Mouse (Mus musculus): Measurements from ENCODE around the gene Gstm3. TPM values are rescaled to one million over a fixed set of nuclear protein-coding genes. Genes with fewer than 3 reads are reported as not detected.
"Not testable (repeated sequence)": the region's sequence is repeated elsewhere in the genome, so short reads cannot be mapped to it uniquely, and the experiment has no call there.

Gstm3 gene
- polyA plus RNA-seq, 1 experiment: 0.63 TPM

DNA sequence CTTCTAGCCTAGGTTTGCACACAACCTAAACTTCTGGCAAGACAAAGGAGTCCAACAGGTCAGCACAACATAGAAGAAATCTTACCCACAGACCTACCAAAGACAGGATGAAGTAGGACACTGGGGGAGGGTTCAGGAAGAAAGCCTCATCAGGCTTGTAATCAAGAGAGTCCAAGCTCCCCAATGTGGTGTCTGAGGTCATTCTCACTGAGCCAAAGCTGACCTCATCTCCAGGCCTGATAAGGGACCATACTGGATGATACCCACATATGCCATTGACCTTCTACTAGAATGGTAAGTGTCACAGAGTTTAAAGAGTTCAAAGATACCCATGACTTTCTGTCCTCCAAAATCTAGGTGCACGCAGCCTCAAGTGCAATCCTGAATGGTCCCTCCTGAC, 5.2 kb upstream of the Gstm3 start:
- 95% methylated on average over 1 of the region's 1 CpGs for WGBS
- Histone ChIP-seq H3K27me3 (replicated peaks; ENCODE audit: control insufficient read depth, insufficient read depth, low read length) (no peaks in the 10 kb centered on the region), H3K4me1 (ENCODE audit: control insufficient read depth, insufficient read depth, low read length) (no peaks in the 10 kb centered on the region), H3K27ac (ENCODE audit: insufficient read depth, low read depth, low read length) (no peak overlapping the region), H3K36me3 (ENCODE audit: control insufficient read depth, insufficient read depth, low read length) (no peaks in the 10 kb centered on the region), H3K4me3 (ENCODE audit: insufficient read depth, low read depth, low read length) (no peak overlapping the region)
- TF ChIP-seq CTCF (conservative IDR thresholded peaks at IDR 0.05; ENCODE audit: insufficient read depth, insufficient read length, low read depth, low read length): no peak
- no peak for TF ChIP-seq POLR2A (IDR thresholded peaks at IDR 0.05; ENCODE audit: low read depth, low read length)
- DNase-seq: no peak

DNA sequence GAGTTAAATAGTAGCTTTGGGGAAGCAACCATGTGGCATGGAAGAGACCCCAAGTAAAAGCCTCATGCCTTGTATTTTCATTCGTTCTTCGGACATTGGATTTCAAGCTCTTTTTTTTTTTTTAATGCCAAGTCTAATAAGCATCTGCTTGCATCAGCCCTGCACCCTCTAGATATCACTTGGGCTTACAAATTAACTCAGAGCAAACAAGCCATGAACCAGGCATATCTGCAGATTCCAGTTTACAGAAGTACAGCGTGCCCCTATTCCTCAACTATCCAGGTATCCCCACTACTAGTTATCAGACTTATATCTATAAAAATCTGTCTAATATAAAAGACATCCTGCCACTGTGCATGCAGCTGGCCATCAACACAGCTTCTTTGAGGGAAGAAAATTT, 3.0 kb upstream of the Gstm3 start:
- Histone ChIP-seq H3K27ac (ENCODE audit: insufficient read depth, low read depth, low read length) (no peak overlapping the region), H3K4me1 (ENCODE audit: control insufficient read depth, insufficient read depth, low read length) (no peaks in the 10 kb centered on the region), H3K4me3 (ENCODE audit: insufficient read depth, low read depth, low read length) (no peak overlapping the region), H3K36me3 (ENCODE audit: control insufficient read depth, insufficient read depth, low read length) (no peaks in the 10 kb centered on the region), H3K27me3 (replicated peaks; ENCODE audit: control insufficient read depth, insufficient read depth, low read length) (no peaks in the 10 kb centered on the region)
- WGBS: 60% methylated on average over 3 of the region's 3 CpGs
- DNase-seq: no peak
- TF ChIP-seq CTCF (conservative IDR thresholded peaks at IDR 0.05; ENCODE audit: insufficient read depth, insufficient read length, low read depth, low read length) (no peak), POLR2A (IDR thresholded peaks at IDR 0.05; ENCODE audit: low read depth, low read length) (no peak)

DNA sequence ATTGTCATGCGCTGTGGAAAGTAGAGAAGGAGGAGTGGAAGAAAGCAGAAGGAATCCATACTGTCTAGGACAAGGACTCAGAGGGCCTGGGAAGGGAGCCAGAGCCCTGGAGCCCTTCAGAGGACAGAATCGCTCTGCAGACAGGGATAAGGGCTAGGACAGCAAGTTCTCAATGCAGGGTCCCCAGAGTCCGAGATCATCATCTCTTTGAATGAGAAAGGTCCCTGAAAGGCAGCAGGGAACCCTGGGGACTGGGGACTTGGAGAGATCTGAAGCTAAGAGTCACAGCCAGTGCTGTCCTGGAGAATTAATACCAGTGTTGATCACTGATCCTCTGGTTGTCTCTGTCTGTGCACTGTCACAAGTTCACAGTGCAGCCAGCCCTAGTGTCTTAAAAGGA, 2.0 kb upstream of the Gstm3 start:
- H3K27ac ChIP-seq (ENCODE audit: insufficient read depth, low read depth, low read length); H3K27me3 ChIP-seq (replicated peaks; ENCODE audit: control insufficient read depth, insufficient read depth, low read length); H3K36me3 ChIP-seq (ENCODE audit: control insufficient read depth, insufficient read depth, low read length); DNase-seq; H3K4me3 ChIP-seq (ENCODE audit: insufficient read depth, low read depth, low read length); H3K4me1 ChIP-seq (ENCODE audit: control insufficient read depth, insufficient read depth, low read length): not testable (repeated sequence)
- whole genome bisulfite sequencing: 74% methylated on average over 3 of the region's 3 CpGs

DNA sequence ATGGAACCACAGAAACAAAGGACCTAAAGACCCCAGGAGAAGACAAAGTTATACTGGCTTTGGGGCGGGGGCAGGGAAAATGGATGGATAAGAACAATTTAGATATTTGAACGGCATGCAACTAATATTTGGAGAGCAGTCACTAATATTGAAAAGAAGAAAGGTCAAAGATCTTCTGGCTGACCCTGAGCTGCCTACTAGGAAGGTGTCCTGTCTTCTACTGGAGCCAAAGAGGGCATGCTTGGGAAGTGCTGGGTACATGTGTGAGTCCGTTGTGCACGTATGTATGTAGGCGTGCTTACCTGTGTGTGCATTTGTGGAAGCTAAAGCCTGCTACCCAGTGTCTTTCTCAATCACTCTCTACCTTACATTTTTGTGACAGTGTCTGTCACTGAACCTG, 2.5 kb downstream of the Gstm3 start:
- TF ChIP-seq CTCF (conservative IDR thresholded peaks at IDR 0.05; ENCODE audit: insufficient read depth, insufficient read length, low read depth, low read length): no peak
- no peak for TF ChIP-seq POLR2A (IDR thresholded peaks at IDR 0.05; ENCODE audit: low read depth, low read length)
- Histone ChIP-seq H3K27me3 (replicated peaks; ENCODE audit: control insufficient read depth, insufficient read depth, low read length) (no peaks in the 10 kb centered on the region), H3K36me3 (ENCODE audit: control insufficient read depth, insufficient read depth, low read length) (no peaks in the 10 kb centered on the region), H3K27ac (ENCODE audit: insufficient read depth, low read depth, low read length) (no peak overlapping the region), H3K4me3 (ENCODE audit: insufficient read depth, low read depth, low read length) (no peak overlapping the region), H3K4me1 (ENCODE audit: control insufficient read depth, insufficient read depth, low read length) (no peaks in the 10 kb centered on the region)
- 96% methylated on average over 5 of the region's 5 CpGs for WGBS
- DNase-seq: no peak

DNA sequence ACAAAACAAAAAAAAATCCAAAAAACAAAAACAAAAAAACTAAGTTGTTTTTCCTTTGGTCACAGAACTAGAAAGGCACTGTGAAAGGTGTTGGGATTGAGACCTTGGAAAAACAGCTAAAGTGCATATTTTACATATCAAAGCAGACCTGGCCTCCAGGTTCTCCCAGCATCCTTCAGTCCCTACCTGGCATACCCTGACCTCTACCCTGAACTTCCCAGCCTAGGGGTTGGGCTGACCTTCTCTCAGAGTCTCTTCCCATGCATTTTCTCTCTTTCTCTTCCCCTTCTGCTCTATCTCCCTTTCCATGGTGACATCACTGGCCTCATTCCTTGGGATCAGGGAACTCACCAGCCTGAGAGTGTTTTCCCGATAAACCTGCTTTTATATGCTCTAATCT, 3.5 kb downstream of the Gstm3 start:
- H3K36me3 ChIP-seq (ENCODE audit: control insufficient read depth, insufficient read depth, low read length): no peaks in the 10 kb centered on the region
- no peak overlapping the region for H3K27ac ChIP-seq (ENCODE audit: insufficient read depth, low read depth, low read length)
- H3K4me3 ChIP-seq (ENCODE audit: insufficient read depth, low read depth, low read length): no peak overlapping the region
- WGBS: 60% methylated on average over 1 of the region's 1 CpGs
- no peaks in the 10 kb centered on the region for H3K27me3 ChIP-seq (replicated peaks; ENCODE audit: control insufficient read depth, insufficient read depth, low read length)
- no peaks in the 10 kb centered on the region for H3K4me1 ChIP-seq (ENCODE audit: control insufficient read depth, insufficient read depth, low read length)
- no peak for DNase-seq
- TF ChIP-seq CTCF (conservative IDR thresholded peaks at IDR 0.05; ENCODE audit: insufficient read depth, insufficient read length, low read depth, low read length) (no peak), POLR2A (IDR thresholded peaks at IDR 0.05; ENCODE audit: low read depth, low read length) (no peak)

DNA sequence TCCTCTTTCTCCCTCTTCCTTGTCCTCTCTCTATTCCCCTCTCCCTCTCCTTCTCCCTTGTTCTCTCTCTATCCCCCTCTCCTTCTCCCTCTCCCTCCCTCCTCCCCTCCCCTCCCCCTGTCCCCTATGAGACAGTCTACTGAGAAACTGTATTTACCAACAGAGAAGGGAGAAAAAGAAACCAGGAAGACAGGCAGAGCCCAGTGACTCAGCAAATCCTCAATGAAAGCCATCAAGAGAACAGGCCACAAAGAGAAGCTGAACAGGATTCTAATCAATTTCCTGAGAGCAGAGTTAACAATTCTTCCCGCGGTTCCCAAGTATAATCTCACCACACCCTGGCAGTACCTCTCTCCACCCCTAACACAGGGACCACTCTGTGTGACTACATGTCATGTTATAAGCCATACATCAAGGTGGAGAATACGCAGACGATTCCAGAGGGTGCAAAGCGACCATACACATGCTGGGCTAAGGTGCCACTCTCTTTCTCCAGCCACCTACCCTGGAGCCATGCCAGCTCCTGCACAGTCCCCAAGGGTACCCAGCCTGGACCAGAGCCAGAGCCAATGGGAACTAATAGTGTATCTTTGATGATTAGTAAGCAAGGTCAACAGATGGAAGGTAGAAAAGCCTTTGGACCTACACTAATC, 4.3 kb downstream of the Gstm3 start:
- WGBS: 73% methylated on average over 5 of the region's 5 CpGs

DNA sequence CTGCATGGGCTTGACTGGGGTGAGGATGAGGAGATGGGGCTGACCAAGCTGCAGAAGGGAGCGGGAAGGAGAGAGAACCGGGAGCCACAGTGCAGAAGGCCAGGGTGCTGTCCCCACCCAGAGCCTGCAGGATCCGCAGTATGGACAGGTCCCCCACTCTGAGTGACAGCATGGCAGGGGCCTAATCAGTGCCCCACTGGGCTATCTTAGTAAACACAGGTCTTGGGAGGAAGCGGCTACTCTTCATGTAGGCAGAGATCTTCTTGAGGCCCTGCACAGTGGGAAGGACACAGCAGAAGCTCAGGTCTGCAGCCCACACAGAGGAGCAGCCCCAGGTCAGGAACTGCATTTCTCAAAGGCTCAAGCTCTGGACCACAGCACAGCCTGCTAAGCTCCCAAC, 5.1 kb downstream of the Gstm3 start:
- Histone ChIP-seq H3K27me3 (replicated peaks; ENCODE audit: control insufficient read depth, insufficient read depth, low read length) (no peaks in the 10 kb centered on the region), H3K27ac (ENCODE audit: insufficient read depth, low read depth, low read length) (no peak overlapping the region), H3K36me3 (ENCODE audit: control insufficient read depth, insufficient read depth, low read length) (no peaks in the 10 kb centered on the region), H3K4me3 (ENCODE audit: insufficient read depth, low read depth, low read length) (no peak overlapping the region), H3K4me1 (ENCODE audit: control insufficient read depth, insufficient read depth, low read length) (no peaks in the 10 kb centered on the region)
- TF ChIP-seq CTCF (conservative IDR thresholded peaks at IDR 0.05; ENCODE audit: insufficient read depth, insufficient read length, low read depth, low read length) (no peak), POLR2A (IDR thresholded peaks at IDR 0.05; ENCODE audit: low read depth, low read length) (no peak)
- 99% methylated on average over 4 of the region's 4 CpGs for WGBS
- no peak for DNase-seq

More for the DNA sequence above, 4.3 kb downstream of the Gstm3 start:
- Histone ChIP-seq H3K4me1 (ENCODE audit: control insufficient read depth, insufficient read depth, low read length) (no peaks in the 10 kb centered on the region), H3K4me3 (ENCODE audit: insufficient read depth, low read depth, low read length) (no peak overlapping the region), H3K27ac (ENCODE audit: insufficient read depth, low read depth, low read length) (no peak overlapping the region), H3K36me3 (ENCODE audit: control insufficient read depth, insufficient read depth, low read length) (no peaks in the 10 kb centered on the region), H3K27me3 (replicated peaks; ENCODE audit: control insufficient read depth, insufficient read depth, low read length) (no peaks in the 10 kb centered on the region)
- DNase-seq: no peak
- no peak for TF ChIP-seq POLR2A (IDR thresholded peaks at IDR 0.05; ENCODE audit: low read depth, low read length)
- TF ChIP-seq CTCF (conservative IDR thresholded peaks at IDR 0.05; ENCODE audit: insufficient read depth, insufficient read length, low read depth, low read length): no peak

DNA sequence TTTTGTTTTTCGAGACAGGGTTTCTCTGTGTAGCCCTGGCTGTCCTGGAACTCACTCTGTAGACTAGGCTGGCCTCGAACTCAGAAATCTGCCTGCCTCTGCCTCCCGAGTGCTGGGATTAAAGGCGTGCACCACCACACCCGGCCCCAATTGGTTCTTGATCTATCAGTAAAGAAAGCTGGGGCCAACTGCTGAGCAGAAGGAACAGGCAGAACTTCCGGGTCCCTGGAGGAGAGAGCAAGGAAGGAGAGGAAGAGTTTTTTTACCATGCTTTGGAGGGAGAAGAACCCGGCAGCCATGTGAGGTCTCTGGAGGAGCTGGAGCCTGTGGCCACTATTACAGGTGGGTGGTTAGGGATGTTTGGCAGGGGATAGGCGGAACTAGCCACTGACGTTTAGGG, 13.8 kb downstream of the Gstm3 start:
- H3K27me3 ChIP-seq (replicated peaks; ENCODE audit: control insufficient read depth, insufficient read depth, low read length); H3K4me3 ChIP-seq (ENCODE audit: insufficient read depth, low read depth, low read length); H3K4me1 ChIP-seq (ENCODE audit: control insufficient read depth, insufficient read depth, low read length); H3K27ac ChIP-seq (ENCODE audit: insufficient read depth, low read depth, low read length); H3K36me3 ChIP-seq (ENCODE audit: control insufficient read depth, insufficient read depth, low read length); DNase-seq: not testable (repeated sequence)
- 89% methylated on average over 9 of the region's 9 CpGs for WGBS
